Mouse (Mus musculus) forelimb bud, embryonic 11.5 days (tissue): ENCODE results near the gene Lkaaear1.

Source experiments
- DNase-seq: peaks from one replicate; pipeline ENCODE4 v3.0.0-alpha.2; 2012; ENCODE audit warnings: low read depth, low spot score

Gene Lkaaear1

GRCm38 (mm10) chr2:181698241-181698640 is at the start of gene Lkaaear1:
TSS of gene Lkaaear1 (minus strand) at chr2:181698442.
- DNase-seq, result no peak

GRCm38 (mm10) chr2:181730051-181730450 is 31.8 kb upstream of the Lkaaear1 start:
- DNase-seq, result no peak

GRCm38 (mm10) chr2:181727659-181728262 is 29.5 kb upstream of the Lkaaear1 start:
- no peak for DNase-seq

DNA sequence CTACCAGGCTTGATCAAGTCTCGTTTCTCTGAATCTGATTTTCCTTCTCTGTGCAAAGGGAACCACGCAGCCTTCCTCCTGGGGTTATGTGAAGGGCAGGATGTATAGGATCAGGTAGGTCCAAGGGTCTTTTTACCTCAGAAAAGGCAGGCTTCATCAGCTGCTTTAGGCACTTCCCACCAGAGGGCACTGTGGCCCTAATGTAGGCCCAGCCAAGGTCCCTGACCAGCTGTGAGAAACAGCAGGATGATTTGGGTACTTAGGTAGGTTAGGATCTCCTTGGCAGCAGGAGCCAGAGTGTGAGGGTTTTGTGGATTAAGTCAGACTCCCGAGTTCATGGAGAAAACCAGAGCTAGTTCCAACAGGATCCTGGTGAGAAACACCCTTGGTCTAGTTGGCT is 24.0 kb upstream of the Lkaaear1 start:
- peak; percentile 49 for DNase-seq

GRCm38 (mm10) chr2:181721200-181721599 is 23.0 kb upstream of the Lkaaear1 start:
- DNase-seq, result no peak

GRCm38 (mm10) chr2:181720061-181720460 is 21.8 kb upstream of the Lkaaear1 start:
- no peak for DNase-seq

DNA sequence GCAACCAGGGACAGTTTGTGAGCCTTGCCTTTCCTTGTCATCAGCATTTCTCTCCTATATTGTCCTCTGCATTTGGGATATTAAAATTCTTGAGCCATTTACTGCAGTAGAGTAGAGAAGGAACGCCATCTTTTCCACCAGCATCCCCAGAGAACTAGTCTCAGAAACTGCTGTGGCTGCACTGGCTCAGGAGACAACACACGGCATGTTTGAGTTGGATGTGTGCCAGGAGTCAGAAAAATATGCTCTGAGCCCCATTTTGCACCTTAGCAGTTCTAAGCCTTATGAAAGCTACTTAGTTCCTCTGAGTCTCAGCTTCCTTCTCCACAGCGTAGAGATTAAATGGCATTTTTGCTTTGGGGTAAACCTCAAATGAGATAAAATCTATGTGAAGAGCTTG is 18.7 kb upstream of the Lkaaear1 start:
- DNase-seq, result no peak

GRCm38 (mm10) chr2:181715382-181715781 is 17.1 kb upstream of the Lkaaear1 start:
- DNase-seq, result no peak

- DNase-seq, result no peak
Measured at GRCm38 (mm10) chr2:181714903-181715326, 16.7 kb upstream of the Lkaaear1 start, which contains the start of gene Oprl1. TSS of gene Oprl1 (plus strand) at chr2:181715016.

DNA sequence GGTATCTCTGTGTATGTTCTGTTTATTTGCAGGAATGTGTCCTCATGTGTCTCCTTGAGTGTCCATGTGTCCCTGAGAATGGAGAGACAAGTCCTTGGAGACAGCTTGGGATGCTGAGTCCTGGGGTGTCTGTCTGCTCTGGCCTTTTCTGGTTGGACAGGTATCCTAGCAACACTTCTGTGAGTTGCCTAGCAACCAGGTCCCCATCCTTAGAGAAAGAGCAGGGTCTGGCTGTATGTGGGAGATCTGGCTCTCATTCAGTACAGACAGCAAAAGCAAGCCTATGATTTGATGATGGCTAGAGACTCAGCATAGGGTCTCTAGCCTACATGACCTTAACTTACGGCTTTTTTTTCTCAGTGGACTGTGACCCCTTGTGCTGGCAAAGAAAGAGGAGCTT is 15.5 kb upstream of the Lkaaear1 start:
- DNase-seq, result no peak

DNA sequence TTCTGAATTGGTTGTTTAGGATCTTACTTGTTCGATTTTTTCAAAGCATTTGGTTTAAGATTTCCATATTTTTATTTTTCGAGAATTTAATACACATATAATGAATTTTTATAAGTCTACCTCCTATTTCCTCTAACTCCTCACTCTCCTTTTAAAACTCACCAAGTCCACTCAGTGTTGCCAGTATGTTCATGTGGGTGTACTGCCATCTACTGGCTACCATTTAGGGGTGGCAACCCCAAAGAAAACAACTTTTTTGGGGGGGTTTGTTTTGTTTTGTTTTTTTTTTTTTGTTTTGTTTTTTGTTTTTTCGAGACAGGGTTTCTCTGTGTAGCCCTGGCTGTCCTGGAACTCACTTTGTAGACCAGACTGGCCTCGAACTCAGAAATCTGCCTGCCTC is 8.4 kb upstream of the Lkaaear1 start:
- DNase-seq, result no peak

DNA sequence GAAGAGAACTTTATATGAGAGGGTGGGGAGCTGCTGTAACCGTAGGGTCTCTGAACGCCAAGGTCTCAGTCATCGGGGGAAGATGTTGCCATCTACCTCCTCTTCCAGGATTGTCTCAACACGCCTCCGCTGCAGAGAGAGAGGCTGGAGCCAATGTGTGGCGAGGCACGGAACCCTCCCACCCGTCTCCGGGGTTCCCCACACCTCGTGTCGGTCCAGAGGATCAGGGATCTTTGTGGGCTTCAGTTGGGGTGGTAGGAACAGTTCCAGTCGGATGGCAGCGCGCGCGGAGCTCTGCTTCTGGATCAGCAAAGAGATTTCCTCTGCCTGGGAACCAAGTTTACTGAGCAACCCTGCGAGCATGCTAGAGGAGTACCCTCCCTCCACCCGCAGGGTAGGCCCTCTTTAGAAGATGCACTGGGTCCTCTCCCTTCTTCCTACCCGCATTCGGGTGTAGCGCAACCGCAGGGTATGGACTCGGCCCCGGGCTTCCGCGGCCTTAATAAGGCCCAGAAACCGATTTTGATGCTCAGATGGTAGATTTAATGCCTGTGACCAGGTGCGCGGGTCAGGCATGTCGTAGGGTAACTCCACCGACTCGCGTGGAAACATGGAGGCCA is 1.3 kb downstream of the Lkaaear1 start:
- no peak for DNase-seq

GRCm38 (mm10) chr2:181695776-181696175 is 2.5 kb downstream of the Lkaaear1 start:
- no peak for DNase-seq

DNA sequence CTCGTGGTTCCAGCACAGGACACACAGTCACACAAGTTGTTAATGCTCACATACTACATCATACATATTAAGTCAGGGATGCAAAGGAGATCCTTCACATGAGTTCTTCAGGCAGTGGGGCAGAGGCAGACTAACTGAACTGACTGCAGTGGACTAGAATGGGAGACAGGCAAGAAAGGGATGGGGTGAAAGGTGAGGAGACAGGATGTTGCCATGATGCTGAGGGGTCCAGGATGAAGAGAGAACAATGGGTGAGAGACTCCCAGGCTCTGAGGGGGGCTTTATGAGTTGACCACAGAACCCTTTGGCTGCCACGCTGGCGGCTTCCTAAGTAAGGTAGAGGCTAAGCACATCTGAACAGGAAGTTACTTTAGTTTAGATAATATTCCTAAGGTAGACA is 3.7 kb downstream of the Lkaaear1 start:
- DNase-seq, result no peak

DNA sequence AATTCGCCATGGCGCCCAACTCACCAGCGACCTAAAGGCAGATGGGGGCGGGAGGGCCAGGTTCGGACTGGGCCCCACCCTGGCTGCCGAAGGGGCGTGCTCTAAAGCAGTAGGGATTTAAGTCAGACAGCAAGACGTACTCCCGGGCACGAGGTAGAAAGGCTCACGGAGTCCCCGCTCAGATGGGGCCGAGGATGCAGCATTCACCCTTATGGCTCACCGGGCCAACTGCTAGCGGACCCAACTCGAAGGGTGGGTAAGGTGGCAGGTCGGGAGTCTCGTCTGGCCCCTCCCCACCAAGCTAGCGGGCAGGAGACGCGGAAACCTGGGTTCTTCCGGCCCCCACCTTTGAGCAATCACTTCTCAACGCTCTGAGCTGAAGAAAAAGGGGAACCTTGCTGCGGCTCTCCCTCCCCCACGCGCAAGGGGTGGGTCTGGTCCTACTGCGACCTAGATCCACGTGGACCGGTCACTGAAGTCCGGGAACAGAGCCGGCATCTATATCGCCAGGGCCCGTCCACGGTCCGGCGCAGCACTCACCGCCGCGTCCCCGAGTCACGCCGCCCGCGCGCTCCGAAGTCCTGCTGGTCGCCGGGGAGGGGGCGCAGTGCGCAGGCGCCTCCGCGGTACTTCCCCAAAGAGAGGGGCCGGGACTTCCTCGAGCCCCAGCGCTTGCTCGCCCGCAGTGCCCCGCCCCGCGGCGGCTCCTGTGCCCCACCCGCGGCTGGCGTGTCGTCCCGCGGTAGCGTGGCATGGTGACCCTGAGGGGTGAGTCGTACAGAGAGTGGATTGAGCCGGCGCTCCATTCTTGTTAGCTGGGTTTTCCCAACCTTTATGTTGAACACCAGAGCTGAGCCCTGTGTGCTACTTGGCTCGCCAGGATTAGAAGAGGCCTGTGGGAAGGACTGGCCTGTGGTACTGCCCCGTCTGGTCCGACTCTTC is 4.6 kb downstream of the Lkaaear1 start, which contains the start of gene Rgs19:
Rgs19 (minus strand) TSS at position 639 of the 942 bp plus-strand sequence.
- peak; percentile 75 for DNase-seq

GRCm38 (mm10) chr2:181692304-181692703 is 5.9 kb downstream of the Lkaaear1 start:
- no peak for DNase-seq

DNA sequence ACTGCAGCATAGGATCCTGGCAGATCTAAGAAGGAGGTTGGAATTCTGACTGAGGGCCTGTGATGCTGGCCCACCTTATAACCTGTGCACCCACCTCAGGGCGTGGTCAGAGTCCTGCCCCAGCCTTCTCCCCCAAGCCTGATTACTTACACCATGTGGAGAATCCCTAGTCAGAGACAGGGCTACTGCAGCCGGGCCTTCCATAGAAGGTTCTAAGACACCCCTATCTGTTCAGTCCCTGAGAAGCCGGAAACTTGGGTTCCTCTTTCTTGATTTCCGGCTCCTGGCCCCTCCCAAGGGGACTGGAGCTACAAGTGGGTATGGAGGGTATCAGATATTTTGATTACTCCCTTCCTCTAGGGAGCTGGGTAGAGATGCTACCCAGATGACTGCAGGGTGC is 6.7 kb downstream of the Lkaaear1 start:
- no peak for DNase-seq

DNA sequence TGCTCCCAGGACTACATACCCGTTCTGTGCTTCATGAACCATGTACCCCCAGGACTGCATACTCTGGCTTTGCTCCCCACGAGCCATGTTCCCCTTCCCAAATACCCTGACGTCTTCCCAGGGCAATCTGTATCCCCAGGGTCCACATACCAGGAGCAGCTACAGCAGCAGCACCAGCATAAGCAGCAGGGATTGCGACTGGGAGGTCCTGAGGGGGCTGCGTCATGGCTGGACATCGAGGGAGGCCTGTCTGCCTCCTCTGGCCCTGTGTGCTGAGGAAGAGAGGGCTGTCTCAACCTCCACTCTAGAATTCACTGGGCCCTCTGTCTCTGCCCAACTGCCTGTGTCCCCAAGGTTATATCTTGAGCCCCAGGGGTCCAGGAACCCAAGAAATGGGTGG is 7.2 kb downstream of the Lkaaear1 start:
- DNase-seq, result no peak

- DNase-seq, result no peak
Measured at GRCm38 (mm10) chr2:181689466-181690160, 8.6 kb downstream of the Lkaaear1 start.

DNA sequence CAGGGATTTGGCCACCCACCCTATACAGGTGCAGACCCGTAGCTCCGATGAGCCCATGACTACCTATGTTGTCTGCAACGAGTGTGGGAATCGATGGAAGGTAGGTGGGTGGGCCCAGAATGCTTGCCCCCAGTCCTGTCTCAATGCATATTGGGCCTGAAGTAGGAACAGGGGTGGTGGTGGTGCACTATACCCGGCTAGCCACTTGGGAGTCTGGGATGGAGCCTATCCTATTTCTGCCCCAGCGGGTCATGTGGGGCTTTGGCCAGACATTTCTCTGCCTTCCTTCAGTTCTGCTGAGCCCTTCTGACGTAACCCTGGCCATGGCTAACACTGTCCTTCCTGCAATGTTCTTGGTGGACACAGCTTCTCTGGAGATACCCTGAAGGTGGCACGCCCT is 10.7 kb downstream of the Lkaaear1 start:
- no peak for DNase-seq

- DNase-seq, result no peak
Measured at GRCm38 (mm10) chr2:181685686-181686085, 12.6 kb downstream of the Lkaaear1 start.

- DNase-seq, result no peak
Measured at GRCm38 (mm10) chr2:181684713-181685112, 13.5 kb downstream of the Lkaaear1 start.
